In the genomic region with DNA sequence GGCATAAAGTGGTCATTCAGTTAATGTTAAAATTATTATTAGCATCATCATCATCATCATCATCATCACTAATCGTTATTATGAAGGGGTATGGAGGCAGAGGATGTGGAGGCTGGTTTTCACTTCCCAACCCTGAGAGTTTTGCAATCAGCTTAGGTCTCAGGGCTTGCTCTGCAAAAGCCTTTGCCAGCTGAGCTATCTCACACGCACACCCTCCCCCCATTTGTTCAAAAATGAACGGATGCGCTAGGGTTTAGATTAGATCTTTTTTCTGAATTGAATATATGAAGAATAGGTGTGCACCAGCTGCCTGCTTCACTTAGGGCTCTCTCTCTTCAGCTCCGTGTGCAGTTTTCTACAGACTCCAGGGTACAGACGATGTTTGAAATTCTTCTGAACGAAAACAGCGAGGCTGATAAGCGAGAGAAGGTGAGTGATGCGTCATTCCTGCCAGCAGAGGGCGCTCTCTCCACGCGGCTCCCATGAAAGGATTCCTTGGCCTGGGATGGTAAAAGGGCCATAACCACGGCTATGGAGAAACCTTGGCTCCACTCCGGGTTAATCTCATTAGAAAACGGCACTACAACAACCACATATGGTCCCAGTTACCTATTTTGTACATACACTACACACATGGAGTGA, we compare ENCODE assay signal across 8 mouse cellular contexts. TPM values are rescaled to one million over a fixed set of nuclear protein-coding genes. Genes with fewer than 3 reads are reported as not detected.
DNase-seq lines count a peak whose midpoint lies in the region; ATAC-seq and TF ChIP-seq lines count a peak whose summit lies in the region.

No protein-coding gene starts in this region.

- H3K4me2 ChIP-seq in heart, embryonic 15.5 days, result peak overlapping the region; percentile 52
- peak overlapping the region; percentile 19; the same call in 1 of the 2 replicates for H3K4me2 ChIP-seq in liver, embryonic 14.5 days (ENCODE audit: low read depth)
- peak overlapping the region; percentile 42 for H3K4me2 ChIP-seq in neural tube, embryonic 11.5 days (ENCODE audit: low read depth)

- TF ChIP-seq EP300 in liver, embryonic 14.5 days (IDR thresholded peaks at IDR 0.05; ENCODE audit: low read depth), result no peak

- DNase-seq in kidney, postnatal 10 days, result peak; percentile 90
- peak; percentile 22 to 42 (median 26) for DNase-seq in liver, embryonic 14.5 days (ENCODE audit: low read depth in 3 of 3, low spot score in 3 of 3)
- peak; percentile 82 for DNase-seq in neural tube, embryonic 11.5 days (ENCODE audit: low spot score)
- DNase-seq in telencephalon, adult 2 months (ENCODE audit: low read depth, low spot score), result peak; percentile 19

- no peak for TF ChIP-seq POLR2A in bone marrow macrophage, adult 2 months (IDR thresholded peaks at IDR 0.05; ENCODE audit: borderline replicate concordance, low read depth, low read length)
- TF ChIP-seq POLR2A in embryonic fibroblast, embryonic 13.5 days (IDR thresholded peaks at IDR 0.05; ENCODE audit: low read depth, low read length), result no peak

- 7% methylated on average over 16 of the region's 16 CpGs for WGBS in heart, embryonic 15.5 days
- 7% methylated on average over 16 of the region's 16 CpGs for WGBS in liver, embryonic 14.5 days (ENCODE audit: insufficient replicate concordance)
- WGBS in neural tube, embryonic 11.5 days, result 12% methylated on average over 16 of the region's 16 CpGs

- peaks cover 19% of the 10 kb centered on the region for H3K36me3 ChIP-seq in heart, embryonic 15.5 days
- no peaks in the 10 kb centered on the region for H3K36me3 ChIP-seq in liver, embryonic 14.5 days (replicated peaks; ENCODE audit: control insufficient read depth, insufficient read depth, low read depth)
- H3K36me3 ChIP-seq in neural tube, embryonic 11.5 days (ENCODE audit: control insufficient read depth, insufficient read depth, low read length), result no peaks in the 10 kb centered on the region

- no peak overlapping the region for H3K4me3 ChIP-seq in bone marrow macrophage, adult 2 months (ENCODE audit: insufficient read depth, low read length)
- H3K4me3 ChIP-seq in embryonic fibroblast, embryonic 13.5 days (ENCODE audit: insufficient read depth, low read length), result no peak overlapping the region
- H3K4me3 ChIP-seq in heart, embryonic 15.5 days, result peak overlapping the region; percentile 6; the same call in 1 of the 2 replicates
- no peak overlapping the region for H3K4me3 ChIP-seq in liver, embryonic 14.5 days (ENCODE audit: insufficient read depth in 1 of 2, low read depth in 2 of 2, low read length in 2 of 2)
- H3K4me3 ChIP-seq in neural tube, embryonic 11.5 days (ENCODE audit: low read depth, low read length), result no peak overlapping the region

- peak; percentile 92 for TF ChIP-seq CTCF in bone marrow macrophage, adult 2 months (IDR thresholded peaks at IDR 0.05; ENCODE audit: low read depth, low read length)
- TF ChIP-seq CTCF in embryonic fibroblast, embryonic 13.5 days (IDR thresholded peaks at IDR 0.05; ENCODE audit: borderline replicate concordance, insufficient read depth, low read length), result peak; percentile 94
- TF ChIP-seq CTCF in liver, embryonic 14.5 days (IDR thresholded peaks at IDR 0.05; ENCODE audit: low read depth), result peak; percentile 99

- no peaks in the 10 kb centered on the region for H3K9me3 ChIP-seq in heart, embryonic 15.5 days (replicated peaks)
- no peaks in the 10 kb centered on the region for H3K9me3 ChIP-seq in liver, embryonic 14.5 days (ENCODE audit: control insufficient read depth, low read length)
- H3K9me3 ChIP-seq in neural tube, embryonic 11.5 days (ENCODE audit: control insufficient read depth, low read length), result no peaks in the 10 kb centered on the region

- ATAC-seq in CD4-positive, CD25-positive, alpha-beta regulatory T cell, adult 4 months, result peak; percentile 94
- no peak for ATAC-seq in heart, embryonic 15.5 days (replicated peaks; ENCODE audit: insufficient number of reproducible peaks, insufficient read depth, low FRiP score, low read depth)
- ATAC-seq in liver, embryonic 14.5 days (ENCODE audit: insufficient read depth), result no peak
- no peak for ATAC-seq in neural tube, embryonic 11.5 days (ENCODE audit: insufficient read depth, low FRiP score, low TSS enrichment)

- no peak overlapping the region for H3K9ac ChIP-seq in heart, embryonic 15.5 days
- H3K9ac ChIP-seq in liver, embryonic 14.5 days (replicated peaks), result no peak overlapping the region
- H3K9ac ChIP-seq in neural tube, embryonic 11.5 days (ENCODE audit: low read length), result no peak overlapping the region

- H3K4me1 ChIP-seq in bone marrow macrophage, adult 2 months (ENCODE audit: control insufficient read depth, insufficient read depth, low read length), result no peaks in the 10 kb centered on the region
- H3K4me1 ChIP-seq in embryonic fibroblast, embryonic 13.5 days (ENCODE audit: control insufficient read depth, insufficient read depth, low read length), result no peaks in the 10 kb centered on the region
- peaks cover 36% of the 10 kb centered on the region for H3K4me1 ChIP-seq in heart, embryonic 15.5 days (replicated peaks)
- H3K4me1 ChIP-seq in liver, embryonic 14.5 days (replicated peaks; ENCODE audit: control insufficient read depth in 2 of 2, insufficient read depth in 2 of 2, low read length in 1 of 2), result no peaks in the 10 kb centered on the region
- no peaks in the 10 kb centered on the region for H3K4me1 ChIP-seq in neural tube, embryonic 11.5 days (ENCODE audit: control insufficient read depth, insufficient read depth, low read length)

- H3K27ac ChIP-seq in bone marrow macrophage, adult 2 months (ENCODE audit: insufficient read depth, low read depth, low read length), result no peak overlapping the region
- H3K27ac ChIP-seq in embryonic fibroblast, embryonic 13.5 days (ENCODE audit: insufficient read depth, low read length), result no peak overlapping the region
- H3K27ac ChIP-seq in heart, embryonic 15.5 days, result peak overlapping the region; percentile 41; the same call in 1 of the 2 replicates
- H3K27ac ChIP-seq in liver, embryonic 14.5 days, result no peak overlapping the region
- no peak overlapping the region for H3K27ac ChIP-seq in neural tube, embryonic 11.5 days (ENCODE audit: low read depth, low read length)

- no peaks in the 10 kb centered on the region for H3K27me3 ChIP-seq in heart, embryonic 15.5 days
- H3K27me3 ChIP-seq in liver, embryonic 14.5 days (ENCODE audit: control insufficient read depth, insufficient read depth, low read length), result no peaks in the 10 kb centered on the region
- H3K27me3 ChIP-seq in neural tube, embryonic 11.5 days (ENCODE audit: control insufficient read depth, insufficient read depth, low read length), result no peaks in the 10 kb centered on the region

RNA-seq across cellular contexts. Expression of gene Unc45b, which starts 4.5 kb away (rescaled TPM):
- polyA plus RNA-seq in CD4-positive, CD25-positive, alpha-beta regulatory T cell, adult 4 months (2017; shearing (Covaris generic)), result under 1 TPM in 1 of 2 experiments, not detected in 1; 0.12 TPM
- not detected in 2 replicates for polyA plus RNA-seq in bone marrow macrophage, adult 2 months (2012; ENCODE audit: insufficient read depth, insufficient read length, missing spikeins)
- polyA plus RNA-seq in embryonic fibroblast, embryonic 13.5 days (2011; ENCODE audit: insufficient read length, low read depth, missing spikeins), result not detected in 2 replicates
- polyA plus RNA-seq in heart, embryonic 15.5 days (2015; fragmentation: Nextera tagmentation; extraction: Ambion mirVana), result 169 and 170 TPM in 2 replicates
- polyA plus RNA-seq in liver, embryonic 14.5 days (2012; rRNA removed), result 0.21 and 0.45 TPM in 2 replicates
- 0.57 and 0.95 TPM in 2 replicates for polyA plus RNA-seq in liver, embryonic 14.5 days (2014; fragmentation: Nextera tagmentation; extraction: Ambion mirVana)
- polyA plus RNA-seq in neural tube, embryonic 11.5 days (2014; fragmentation: Nextera tagmentation; extraction: Ambion mirVana), result 7.5 and 8.3 TPM in 2 replicates

RNA-seq across cellular contexts. Expression of gene Nle1, which starts 6.6 kb away (rescaled TPM):
- 10 to 100 TPM; 44.3 to 71.1 TPM for polyA plus RNA-seq in CD4-positive, CD25-positive, alpha-beta regulatory T cell, adult 4 months (2017; shearing (Covaris generic))
- 3.8 and 10.3 TPM in 2 replicates for polyA plus RNA-seq in bone marrow macrophage, adult 2 months (2012; ENCODE audit: insufficient read depth, insufficient read length, missing spikeins)
- 15.0 and 17.4 TPM in 2 replicates for polyA plus RNA-seq in embryonic fibroblast, embryonic 13.5 days (2011; ENCODE audit: insufficient read length, low read depth, missing spikeins)
- 17.7 and 25.9 TPM in 2 replicates for polyA plus RNA-seq in heart, embryonic 15.5 days (2015; fragmentation: Nextera tagmentation; extraction: Ambion mirVana)
- 26.1 and 27.2 TPM in 2 replicates for polyA plus RNA-seq in liver, embryonic 14.5 days (2012; rRNA removed)
- 11.9 and 13.8 TPM in 2 replicates for polyA plus RNA-seq in liver, embryonic 14.5 days (2014; fragmentation: Nextera tagmentation; extraction: Ambion mirVana)
- polyA plus RNA-seq in neural tube, embryonic 11.5 days (2014; fragmentation: Nextera tagmentation; extraction: Ambion mirVana), result 28.8 and 29.9 TPM in 2 replicates

RNA-seq across cellular contexts. Expression of gene Fndc8, which starts 22.9 kb away (rescaled TPM):
- under 1 TPM in 1 of 2 experiments, not detected in 1; 0.24 TPM for polyA plus RNA-seq in CD4-positive, CD25-positive, alpha-beta regulatory T cell, adult 4 months (2017; shearing (Covaris generic))
- polyA plus RNA-seq in bone marrow macrophage, adult 2 months (2012; ENCODE audit: insufficient read depth, insufficient read length, missing spikeins), result not detected in 2 replicates
- polyA plus RNA-seq in embryonic fibroblast, embryonic 13.5 days (2011; ENCODE audit: insufficient read length, low read depth, missing spikeins), result not detected in 2 replicates
- 0.08 and 0.14 TPM in 2 replicates for polyA plus RNA-seq in heart, embryonic 15.5 days (2015; fragmentation: Nextera tagmentation; extraction: Ambion mirVana)
- 0.07 and 0.09 TPM in 2 replicates for polyA plus RNA-seq in liver, embryonic 14.5 days (2012; rRNA removed)
- polyA plus RNA-seq in liver, embryonic 14.5 days (2014; fragmentation: Nextera tagmentation; extraction: Ambion mirVana), result 0.04 and 0.18 TPM in 2 replicates
- 0.13 and 0.39 TPM in 2 replicates for polyA plus RNA-seq in neural tube, embryonic 11.5 days (2014; fragmentation: Nextera tagmentation; extraction: Ambion mirVana)

RNA-seq across cellular contexts. Expression of gene Rad51d, which starts 24.4 kb away (rescaled TPM):
- 10 to 100 TPM; 26.7 to 35.3 TPM for polyA plus RNA-seq in CD4-positive, CD25-positive, alpha-beta regulatory T cell, adult 4 months (2017; shearing (Covaris generic))
- polyA plus RNA-seq in bone marrow macrophage, adult 2 months (2012; ENCODE audit: insufficient read depth, insufficient read length, missing spikeins), result 14.8 and 16.4 TPM in 2 replicates
- 11.3 and 14.0 TPM in 2 replicates for polyA plus RNA-seq in embryonic fibroblast, embryonic 13.5 days (2011; ENCODE audit: insufficient read length, low read depth, missing spikeins)
- polyA plus RNA-seq in heart, embryonic 15.5 days (2015; fragmentation: Nextera tagmentation; extraction: Ambion mirVana), result 11.9 and 14.1 TPM in 2 replicates
- polyA plus RNA-seq in liver, embryonic 14.5 days (2012; rRNA removed), result 2.8 and 3.5 TPM in 2 replicates
- polyA plus RNA-seq in liver, embryonic 14.5 days (2014; fragmentation: Nextera tagmentation; extraction: Ambion mirVana), result 5.8 and 6.8 TPM in 2 replicates
- polyA plus RNA-seq in neural tube, embryonic 11.5 days (2014; fragmentation: Nextera tagmentation; extraction: Ambion mirVana), result 14.8 and 17.9 TPM in 2 replicates

RNA-seq across cellular contexts. Expression of gene Slfn5, which starts 36.3 kb away (rescaled TPM):
- polyA plus RNA-seq in CD4-positive, CD25-positive, alpha-beta regulatory T cell, adult 4 months (2017; shearing (Covaris generic)), result 10 to 100 TPM; 30.3 to 39.4 TPM
- polyA plus RNA-seq in bone marrow macrophage, adult 2 months (2012; ENCODE audit: insufficient read depth, insufficient read length, missing spikeins), result 97.8 and 116 TPM in 2 replicates
- 1.0 and 5.1 TPM in 2 replicates for polyA plus RNA-seq in embryonic fibroblast, embryonic 13.5 days (2011; ENCODE audit: insufficient read length, low read depth, missing spikeins)
- 6.6 and 6.7 TPM in 2 replicates for polyA plus RNA-seq in heart, embryonic 15.5 days (2015; fragmentation: Nextera tagmentation; extraction: Ambion mirVana)
- 0.31 and 0.54 TPM in 2 replicates for polyA plus RNA-seq in liver, embryonic 14.5 days (2012; rRNA removed)
- polyA plus RNA-seq in liver, embryonic 14.5 days (2014; fragmentation: Nextera tagmentation; extraction: Ambion mirVana), result 0.81 and 0.84 TPM in 2 replicates
- 0.74 and 0.86 TPM in 2 replicates for polyA plus RNA-seq in neural tube, embryonic 11.5 days (2014; fragmentation: Nextera tagmentation; extraction: Ambion mirVana)

Comparison
In these comparisons a context has a peak if more than half of its experiments do, and no peak if none do; other contexts are left out.
1. DNase-seq: peak in every context shown above with its lines; median percentile 90 in kidney, postnatal 10 days; 82 in neural tube, embryonic 11.5 days; 26 in liver, embryonic 14.5 days; 19 in telencephalon, adult 2 months.
2. RNA of gene Unc45b, which starts 4.5 kb away (polyA plus RNA-seq): 169 to 170 TPM in heart, embryonic 15.5 days; 7.5 to 8.3 TPM in neural tube, embryonic 11.5 days, 0.21 to 0.95 TPM in liver, embryonic 14.5 days, 0.12 TPM in CD4-positive, CD25-positive, alpha-beta regulatory T cell, adult 4 months, not detected in embryonic fibroblast, embryonic 13.5 days and not detected in bone marrow macrophage, adult 2 months; every median in the first group is over 10 times any median in the second.
3. Peak in every context shown above with its lines, with median percentiles within 50 percentile points of each other: CTCF ChIP-seq and H3K4me2 ChIP-seq.